Mouse (Mus musculus) forebrain, embryonic 13.5 days (tissue): ENCODE data around the gene Pmf1. TPM values are rescaled to one million over a fixed set of nuclear protein-coding genes. Genes with fewer than 3 reads are reported as not detected.

ENCODE experiments used
- ATAC-seq: fragments of 200-750 bp; cut with Nextera tagmentation; 2 replicates; pipeline ENCODE4 v1.8.0; 2017
- H3K27ac ChIP-seq: fragments of 300-500 bp; sonication (generic); 2 replicates; pipeline ENCODE4 v1.5.1; 2015; ENCODE audit warnings: inconsistent platforms, mild to moderate bottlenecking, moderate library complexity
- H3K27me3 ChIP-seq: fragments of 300-500 bp; sonication (generic); 2 replicates; pipeline ENCODE4 v1.6.1; 2015; ENCODE audit warnings: mild to moderate bottlenecking, inconsistent platforms
- H3K36me3 ChIP-seq: fragments of 300-500 bp; sonication (generic); 2 replicates; pipeline ENCODE4 v1.6.1; 2015; ENCODE audit warnings: mild to moderate bottlenecking, inconsistent platforms; ENCODE audit not compliant: poor library complexity, severe bottlenecking
- H3K4me1 ChIP-seq: fragments of 300-500 bp; sonication (generic); 2 replicates; pipeline ENCODE4 v1.6.1; 2015; ENCODE audit warnings: inconsistent platforms
- H3K4me2 ChIP-seq: fragments of 300-500 bp; sonication (generic); 2 replicates; pipeline ENCODE4 v1.6.1; 2015; ENCODE audit warnings: inconsistent platforms, mild to moderate bottlenecking, moderate library complexity
- H3K4me3 ChIP-seq: fragments of 300-500 bp; sonication (generic); 2 replicates; pipeline ENCODE4 v1.5.1; 2015; ENCODE audit warnings: mild to moderate bottlenecking, inconsistent platforms
- H3K9ac ChIP-seq: fragments of 300-500 bp; sonication (generic); 2 replicates; pipeline ENCODE4 v1.6.1; 2015; ENCODE audit warnings: mild to moderate bottlenecking, inconsistent platforms
- H3K9me3 ChIP-seq: fragments of 300-500 bp; sonication (generic); replicated peaks from 2 replicates; pipeline ENCODE4 v1.6.1; 2016; ENCODE audit warnings: inconsistent platforms
- WGBS: fragments of 180-500 bp; shearing (Covaris S2); methylation state at CpG from one replicate; pipeline ENCODE4 v1.1.7; 2015; 5-methylcytosine and 5-hydroxymethylcytosine counted together
- polyA plus RNA-seq: library from polyadenylated mRNA; unstranded; fragments of >200 nt; fragmentation: Nextera tagmentation; extraction: Ambion mirVana; gene quantifications from 2 replicates; pipeline ENCODE4 v1.2.1, GENCODE M21; 2015

Gene Pmf1
- polyA plus RNA-seq, 1 experiment from 2014 or later: 107 TPM

GRCm38 (mm10) chr3:88450379-88451131, 40.4 kb upstream of the Pmf1 start:
- Histone ChIP-seq H3K4me3 (no peak overlapping the region), H3K4me2 (no peak overlapping the region), H3K27me3 (no peaks in the 10 kb centered on the region), H3K36me3 (peaks cover 51% of the 10 kb centered on the region), H3K27ac (no peak overlapping the region), H3K4me1 (peaks cover 21% of the 10 kb centered on the region), H3K9me3 (no peaks in the 10 kb centered on the region), H3K9ac (0 out of 2 replicates have a peak overlapping the region, but pooled peaks have one; percentile 60)
- 70% methylated on average over 12 of the region's 12 CpGs for WGBS
- no peak for ATAC-seq

- H3K36me3 ChIP-seq: peaks cover 55% of the 10 kb centered on the region
- no peaks in the 10 kb centered on the region for H3K27me3 ChIP-seq
- H3K9me3 ChIP-seq: no peaks in the 10 kb centered on the region
- peak overlapping the region; percentile 60 for H3K9ac ChIP-seq
- peaks cover 15% of the 10 kb centered on the region for H3K4me1 ChIP-seq
- peak overlapping the region; percentile 54 for H3K4me2 ChIP-seq
- ATAC-seq: peak; percentile 51; the same call in 1 of the 2 replicates
- 4% methylated on average over 21 of the region's 21 CpGs for WGBS
- H3K27ac ChIP-seq: no peak overlapping the region; the same call in 1 of the 2 replicates
- peak overlapping the region; percentile 22 for H3K4me3 ChIP-seq
Observed at GRCm38 (mm10) chr3:88449395-88450023, 39.4 kb upstream of the Pmf1 start.

DNA sequence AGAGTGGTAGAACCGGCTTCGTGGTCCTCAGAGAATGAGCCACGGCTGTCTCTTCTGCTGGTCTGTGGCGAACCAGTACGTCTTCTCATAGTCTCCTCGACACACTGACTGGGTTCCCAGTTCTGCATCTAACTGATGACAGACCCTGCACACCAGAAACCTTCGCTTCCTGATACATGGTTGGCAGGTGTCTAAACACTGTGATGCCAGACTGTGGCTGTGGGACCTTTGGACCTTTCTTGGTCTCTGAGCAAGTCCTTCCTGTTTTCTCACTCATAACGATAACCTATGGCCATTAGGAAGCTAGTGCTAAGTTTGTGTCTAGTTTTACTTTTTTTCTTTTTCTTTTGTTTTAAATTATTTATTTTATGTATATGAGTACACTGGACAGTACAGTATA, 38.3 kb upstream of the Pmf1 start:
- 92% methylated on average over 8 of the region's 8 CpGs for WGBS
- H3K36me3 ChIP-seq: peaks cover 55% of the 10 kb centered on the region

DNA sequence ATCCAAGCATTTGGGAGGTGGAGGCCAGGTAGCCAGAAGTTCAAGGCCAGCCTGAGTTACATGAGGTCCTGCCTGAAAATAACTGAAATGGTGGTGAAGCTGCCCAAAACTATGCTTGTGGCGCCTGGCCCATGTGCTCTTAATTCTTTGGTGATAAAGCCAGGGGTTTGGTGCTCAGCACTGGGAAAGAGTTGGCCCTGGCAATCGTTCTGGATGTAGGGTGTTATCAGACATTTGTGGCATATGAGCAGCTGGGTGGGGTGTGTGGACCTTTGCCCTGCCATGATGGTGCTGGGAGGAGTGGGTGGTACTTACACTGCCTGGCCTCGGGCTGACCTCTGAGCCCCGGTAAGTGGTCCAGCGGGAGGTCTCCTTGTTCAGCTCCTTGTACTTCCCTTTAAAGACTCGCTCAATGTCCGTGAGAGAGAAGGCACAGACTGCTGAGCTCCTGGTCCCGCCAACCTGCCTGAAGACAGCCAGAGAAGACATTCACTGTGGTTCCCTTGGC, 37.6 kb upstream of the Pmf1 start:
- WGBS: 66% methylated on average over 8 of the region's 8 CpGs
- peaks cover 56% of the 10 kb centered on the region for H3K36me3 ChIP-seq
- no peaks in the 10 kb centered on the region for H3K9me3 ChIP-seq
- H3K27me3 ChIP-seq: no peaks in the 10 kb centered on the region
- H3K4me1 ChIP-seq: peaks cover 15% of the 10 kb centered on the region
- no peak overlapping the region for H3K27ac ChIP-seq
- no peak for ATAC-seq
- no peak overlapping the region for H3K9ac ChIP-seq
- no peak overlapping the region for H3K4me2 ChIP-seq
- no peak overlapping the region for H3K4me3 ChIP-seq

More for the DNA sequence above, 38.3 kb upstream of the Pmf1 start:
- no peak overlapping the region for H3K4me3 ChIP-seq
- no peak overlapping the region for H3K4me2 ChIP-seq
- H3K9ac ChIP-seq: no peak overlapping the region
- no peaks in the 10 kb centered on the region for H3K9me3 ChIP-seq
- peaks cover 15% of the 10 kb centered on the region for H3K4me1 ChIP-seq
- no peak for ATAC-seq
- H3K27ac ChIP-seq: no peak overlapping the region
- H3K27me3 ChIP-seq: no peaks in the 10 kb centered on the region

DNA sequence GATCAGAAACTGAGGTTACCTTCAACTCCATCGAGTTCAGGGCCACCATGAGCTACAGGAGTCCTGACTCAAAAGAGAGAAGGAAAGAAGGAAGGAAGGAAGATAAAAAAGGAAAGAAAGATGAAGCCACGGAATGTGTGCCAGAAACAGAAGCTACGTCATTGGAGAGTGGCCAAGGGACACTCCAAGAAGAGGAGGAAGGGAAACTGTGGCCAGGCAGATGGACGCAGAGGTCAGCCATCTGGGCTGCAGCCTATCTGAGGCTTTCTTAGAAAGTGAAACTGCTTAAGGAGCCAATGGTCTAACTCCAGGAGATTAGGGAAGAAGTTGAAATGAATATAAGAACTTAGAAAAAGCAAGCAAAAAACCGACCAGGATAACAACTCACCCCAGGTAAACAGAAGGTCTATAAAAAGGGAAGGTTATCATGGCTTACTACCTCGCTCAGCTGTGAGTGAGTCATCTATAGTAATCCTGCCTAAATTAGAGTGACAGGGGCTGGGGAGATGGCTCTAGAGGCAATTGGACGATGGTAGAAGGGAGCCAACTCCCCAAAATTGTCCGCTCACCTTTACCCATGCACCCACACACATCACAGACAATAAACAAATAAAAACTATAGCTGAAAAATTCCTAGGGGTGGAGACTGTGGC, 36.5 kb upstream of the Pmf1 start:
- Histone ChIP-seq H3K36me3 (peaks cover 52% of the 10 kb centered on the region), H3K4me3 (no peak overlapping the region), H3K4me2 (no peak overlapping the region), H3K4me1 (peaks cover 15% of the 10 kb centered on the region), H3K27me3 (no peaks in the 10 kb centered on the region), H3K9me3 (no peaks in the 10 kb centered on the region), H3K27ac (no peak overlapping the region), H3K9ac (no peak overlapping the region)
- WGBS: 82% methylated on average over 8 of the region's 8 CpGs
- ATAC-seq: no peak

- Histone ChIP-seq H3K4me2 (no peak overlapping the region), H3K36me3 (peaks cover 37% of the 10 kb centered on the region), H3K4me1 (peaks cover 19% of the 10 kb centered on the region), H3K9ac (no peak overlapping the region), H3K27ac (no peak overlapping the region), H3K9me3 (no peaks in the 10 kb centered on the region), H3K4me3 (no peak overlapping the region), H3K27me3 (0 out of 2 replicates have a peak, but pooled peaks cover 3% of the 10 kb centered on the region)
- ATAC-seq: no peak
- WGBS: 80% methylated on average over 7 of the region's 7 CpGs
Observed at GRCm38 (mm10) chr3:88442888-88443287, 32.8 kb upstream of the Pmf1 start.

GRCm38 (mm10) chr3:88442488-88442887, 32.4 kb upstream of the Pmf1 start:
- H3K27me3 ChIP-seq: 0 out of 2 replicates have a peak, but pooled peaks cover 3% of the 10 kb centered on the region
- peaks cover 20% of the 10 kb centered on the region for H3K4me1 ChIP-seq
- H3K4me2 ChIP-seq: no peak overlapping the region
- H3K4me3 ChIP-seq: no peak overlapping the region
- ATAC-seq: no peak
- no peaks in the 10 kb centered on the region for H3K9me3 ChIP-seq
- H3K36me3 ChIP-seq: peaks cover 37% of the 10 kb centered on the region
- WGBS: 89% methylated on average over 12 of the region's 12 CpGs
- no peak overlapping the region for H3K9ac ChIP-seq
- no peak overlapping the region for H3K27ac ChIP-seq

DNA sequence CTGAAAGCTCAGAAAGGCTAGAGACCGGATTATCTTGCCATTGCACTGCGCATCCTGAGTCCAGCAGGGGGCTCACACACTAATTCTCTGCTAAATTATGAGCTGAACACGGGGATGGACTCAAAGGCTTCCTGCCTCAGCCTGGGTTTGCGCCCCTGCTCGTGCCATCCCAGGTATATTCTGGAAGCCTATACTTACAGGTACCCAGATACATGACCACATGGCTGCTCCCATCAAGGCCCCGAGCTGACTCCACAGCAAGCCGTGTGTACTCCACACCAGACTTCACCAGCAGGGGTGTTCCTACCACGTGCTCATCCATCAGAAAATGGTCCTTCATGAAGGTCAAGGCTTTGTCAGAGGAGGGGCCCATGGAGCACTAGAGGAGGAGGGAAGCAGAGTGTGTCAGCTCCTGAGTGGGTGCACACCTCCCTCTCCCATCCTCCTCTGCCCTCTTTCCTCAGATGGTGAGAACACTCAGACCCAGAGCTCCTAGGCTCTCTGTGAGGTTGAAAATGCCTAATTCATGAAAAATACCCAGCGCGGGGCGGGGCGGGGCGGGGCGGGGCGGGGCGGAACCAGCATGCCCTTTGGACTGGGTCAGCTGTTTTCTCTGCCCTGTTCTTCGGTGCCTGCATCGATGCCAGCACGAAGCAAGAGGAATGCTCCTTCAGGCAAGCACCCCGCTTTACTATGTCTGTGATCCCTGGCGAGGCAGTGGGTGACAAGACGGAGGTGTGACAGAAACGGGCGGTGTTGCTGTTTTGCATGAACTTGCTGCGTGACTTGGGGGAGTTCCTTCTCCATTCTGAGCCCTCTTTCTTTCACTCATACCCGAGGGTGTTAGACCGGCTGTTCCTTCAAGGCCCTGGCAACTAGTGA, 30.6 kb upstream of the Pmf1 start:
- ATAC-seq: 0 out of 2 replicates have a peak, but pooled peaks have one; percentile 36
- peak overlapping the region; percentile 40; the same call in 1 of the 2 replicates for H3K9ac ChIP-seq
- H3K27me3 ChIP-seq: 0 out of 2 replicates have a peak, but pooled peaks cover 3% of the 10 kb centered on the region
- peaks cover 32% of the 10 kb centered on the region for H3K4me1 ChIP-seq
- H3K27ac ChIP-seq: no peak overlapping the region
- peaks cover 41% of the 10 kb centered on the region for H3K36me3 ChIP-seq
- H3K4me2 ChIP-seq: peak overlapping the region; percentile 33
- H3K4me3 ChIP-seq: no peak overlapping the region
- H3K9me3 ChIP-seq: no peaks in the 10 kb centered on the region
- WGBS: 38% methylated on average over 27 of the region's 27 CpGs

GRCm38 (mm10) chr3:88439582-88439981, 29.5 kb upstream of the Pmf1 start:
- Histone ChIP-seq H3K4me1 (peaks cover 32% of the 10 kb centered on the region), H3K36me3 (peaks cover 41% of the 10 kb centered on the region), H3K4me2 (no peak overlapping the region), H3K9me3 (no peaks in the 10 kb centered on the region), H3K9ac (no peak overlapping the region), H3K27me3 (0 out of 2 replicates have a peak, but pooled peaks cover 3% of the 10 kb centered on the region), H3K27ac (no peak overlapping the region), H3K4me3 (no peak overlapping the region)
- 49% methylated on average over 4 of the region's 4 CpGs for WGBS
- no peak for ATAC-seq

- H3K4me1 ChIP-seq: peaks cover 32% of the 10 kb centered on the region
- WGBS: 84% methylated on average over 10 of the region's 10 CpGs
- H3K4me2 ChIP-seq: peak overlapping the region; percentile 60
- H3K27ac ChIP-seq: no peak overlapping the region
- H3K9me3 ChIP-seq: no peaks in the 10 kb centered on the region
- H3K9ac ChIP-seq: peak overlapping the region; percentile 58; the same call in 1 of the 2 replicates
- peak overlapping the region; percentile 34; the same call in 1 of the 2 replicates for H3K4me3 ChIP-seq
- ATAC-seq: no peak
- H3K36me3 ChIP-seq: peaks cover 34% of the 10 kb centered on the region
- H3K27me3 ChIP-seq: 0 out of 2 replicates have a peak, but pooled peaks cover 3% of the 10 kb centered on the region
Observed at GRCm38 (mm10) chr3:88437454-88437853, 27.3 kb upstream of the Pmf1 start.
